Mouse (Mus musculus) bone marrow macrophage, adult 2 months (primary cell): ENCODE measurements around the gene Gm29609.

Experiments used
- CTCF ChIP-seq: IDR thresholded peaks from 2 replicates; pipeline ENCODE4 v1.5.1; 2012; ENCODE audit warnings: low read depth, mild to moderate bottlenecking, low read length, moderate library complexity
- POLR2A ChIP-seq: IDR thresholded peaks from 2 replicates; pipeline ENCODE4 v1.6.1; 2012; ENCODE audit warnings: mild to moderate bottlenecking, low read depth, low read length, borderline replicate concordance

DNA sequence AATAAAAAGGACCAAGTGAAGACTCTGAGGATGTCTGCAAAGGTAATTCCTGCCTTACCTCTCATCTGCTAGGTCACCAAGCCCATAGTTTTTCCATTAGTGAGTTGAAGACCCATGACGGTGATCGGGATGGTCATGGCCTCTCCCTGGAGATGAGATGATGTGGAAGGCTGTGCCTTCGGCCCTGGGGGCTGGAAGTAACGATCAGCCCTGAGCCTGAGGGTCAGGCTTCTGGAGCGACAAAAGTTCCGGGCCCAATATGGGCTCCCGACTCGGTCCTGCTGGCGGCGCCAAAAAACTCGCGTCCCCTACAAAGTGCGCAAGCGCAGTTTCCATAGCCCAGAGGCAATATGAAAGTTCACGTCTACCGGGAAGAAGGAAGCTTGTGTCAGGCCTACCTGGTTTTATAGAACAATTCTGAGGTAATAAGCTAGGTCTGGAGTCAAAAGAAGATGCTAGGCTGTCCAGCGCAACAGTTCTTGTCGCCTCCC is 71.7 kb downstream of the Gm29609 start, which contains the start of gene Slc30a3:
- TF ChIP-seq CTCF: no peak
- no peak for TF ChIP-seq POLR2A
